Mouse (Mus musculus): ENCODE results near the gene Arl1.

DNA sequence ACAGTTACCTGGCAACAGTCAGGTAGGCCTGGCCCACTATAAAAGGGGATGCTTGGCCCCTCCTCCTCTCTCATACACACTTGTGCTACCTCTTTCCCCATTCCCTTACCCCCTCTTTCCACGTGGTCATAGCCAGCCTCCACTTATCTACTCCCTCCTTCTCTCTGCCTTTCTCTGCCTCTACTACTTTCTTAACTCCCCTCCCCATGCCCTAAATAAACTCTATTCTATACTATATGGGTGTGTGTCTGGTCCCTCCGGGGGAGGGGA, 13.0 kb upstream of the Arl1 start:
- no peak for TF ChIP-seq POLR2A (IDR thresholded peaks at IDR 0.05; ENCODE audit: insufficient read length, low read depth)
- TF ChIP-seq CEBPB (IDR thresholded peaks at IDR 0.05; ENCODE audit: insufficient read depth, poor library complexity, severe bottlenecking): no peak
- no peak for TF ChIP-seq REST (IDR thresholded peaks at IDR 0.05; ENCODE audit: insufficient read depth, insufficient read length)
- TF ChIP-seq USF1 (IDR thresholded peaks at IDR 0.05; ENCODE audit: low read depth): no peak
- TF ChIP-seq POLR2AphosphoS2 (IDR thresholded peaks at IDR 0.05; ENCODE audit: insufficient read length, low read depth): no peak

Measured in myocyte (in vitro differentiated cells).